Mouse (Mus musculus) ES-Bruce4 (cell line): ENCODE results near the gene Cadm4. TPM values are rescaled to one million over a fixed set of nuclear protein-coding genes. Genes with fewer than 3 reads are reported as not detected.

ENCODE experiments used
- H3K27ac ChIP-seq: 2 replicates; pipeline ENCODE4 v1.5.1; 2012; ENCODE audit warnings: low read length, inconsistent platforms; ENCODE audit not compliant: insufficient read depth
- H3K27me3 ChIP-seq: 2 replicates; pipeline ENCODE4 v1.6.1; 2012; ENCODE audit warnings: mild to moderate bottlenecking, low read length, inconsistent platforms; ENCODE audit not compliant: control insufficient read depth, poor library complexity, insufficient read depth, severe bottlenecking
- H3K36me3 ChIP-seq: 2 replicates; pipeline ENCODE4 v1.6.1; 2012; ENCODE audit warnings: inconsistent platforms, mild to moderate bottlenecking, low read length, moderate library complexity; ENCODE audit not compliant: control insufficient read depth, poor library complexity, insufficient read depth, severe bottlenecking
- H3K4me1 ChIP-seq: one replicate; pipeline ENCODE4 v1.8.1; 2011; ENCODE audit warnings: low read length; ENCODE audit not compliant: control insufficient read depth, insufficient read depth
- H3K4me3 ChIP-seq: 2 replicates; pipeline ENCODE4 v1.5.1; 2011; ENCODE audit warnings: low read depth, mild to moderate bottlenecking, low read length
- H3K9ac ChIP-seq: 2 replicates; pipeline ENCODE4 v1.6.1; 2012; ENCODE audit warnings: low read depth, mild to moderate bottlenecking, inconsistent platforms; ENCODE audit not compliant: poor library complexity, severe bottlenecking
- H3K9me3 ChIP-seq: replicated peaks from 2 replicates; pipeline ENCODE4 v1.6.1; 2012; ENCODE audit warnings: mild to moderate bottlenecking, low read length, inconsistent platforms; ENCODE audit not compliant: control insufficient read depth, poor library complexity, insufficient read depth, severe bottlenecking
- CTCF ChIP-seq: IDR thresholded peaks from one replicate; pipeline ENCODE4 v1.8.1; 2011; ENCODE audit warnings: low read depth, low read length
- EP300 ChIP-seq: IDR thresholded peaks from 2 replicates; pipeline ENCODE4 v1.6.1; 2011; ENCODE audit warnings: low read depth, low read length; ENCODE audit not compliant: insufficient read depth
- POLR2A ChIP-seq: IDR thresholded peaks from one replicate; pipeline ENCODE4 v1.8.1; 2011; ENCODE audit warnings: low read length; ENCODE audit not compliant: insufficient read depth
- polyA plus RNA-seq: library from polyadenylated mRNA; stranded (reverse); fragments of >200 nt; gene quantifications from 2 replicates; pipeline ENCODE4 v1.2.4, GENCODE M21; 2011; ENCODE audit warnings: low read depth; ENCODE audit not compliant: missing spikeins, insufficient read depth, insufficient read length

The Cadm4 gene
- polyA plus RNA-seq, 1 experiment = 10.4 TPM

- H3K9ac ChIP-seq = no peak overlapping the region
- TF ChIP-seq POLR2A (no peak), CTCF (no peak), EP300 (no peak)
- no peaks in the 10 kb centered on the region for H3K4me1 ChIP-seq
- H3K36me3 ChIP-seq = no peaks in the 10 kb centered on the region
- H3K4me3 ChIP-seq = no peak overlapping the region
- no peaks in the 10 kb centered on the region for H3K9me3 ChIP-seq
- no peak overlapping the region for H3K27ac ChIP-seq
- H3K27me3 ChIP-seq = no peaks in the 10 kb centered on the region
Observed at GRCm38 (mm10) chr7:24537081-24537480, 55.3 kb downstream of the Cadm4 start.

- Histone ChIP-seq H3K36me3 (no peaks in the 10 kb centered on the region), H3K4me1 (no peaks in the 10 kb centered on the region), H3K27ac (no peak overlapping the region), H3K4me3 (no peak overlapping the region), H3K27me3 (no peaks in the 10 kb centered on the region), H3K9me3 (no peaks in the 10 kb centered on the region), H3K9ac (no peak overlapping the region)
- TF ChIP-seq POLR2A = no peak
- TF ChIP-seq EP300 = no peak
- TF ChIP-seq CTCF = no peak
Observed at GRCm38 (mm10) chr7:24537591-24537990, 55.8 kb downstream of the Cadm4 start.

- H3K27me3 ChIP-seq = no peaks in the 10 kb centered on the region
- no peaks in the 10 kb centered on the region for H3K4me1 ChIP-seq
- no peak overlapping the region for H3K9ac ChIP-seq
- no peak overlapping the region for H3K27ac ChIP-seq
- no peaks in the 10 kb centered on the region for H3K36me3 ChIP-seq
- TF ChIP-seq POLR2A = no peak
- no peak for TF ChIP-seq CTCF
- TF ChIP-seq EP300 = no peak
- H3K4me3 ChIP-seq = no peak overlapping the region
- no peaks in the 10 kb centered on the region for H3K9me3 ChIP-seq
Observed at GRCm38 (mm10) chr7:24538154-24538553, 56.3 kb downstream of the Cadm4 start.

- Histone ChIP-seq H3K9me3 (no peaks in the 10 kb centered on the region), H3K4me3 (no peak overlapping the region), H3K27ac (no peak overlapping the region), H3K36me3 (no peaks in the 10 kb centered on the region), H3K4me1 (no peaks in the 10 kb centered on the region), H3K27me3 (no peaks in the 10 kb centered on the region), H3K9ac (no peak overlapping the region)
- no peak for TF ChIP-seq CTCF
Observed at GRCm38 (mm10) chr7:24538701-24539100, 56.9 kb downstream of the Cadm4 start.

GRCm38 (mm10) chr7:24539686-24540085 is 57.9 kb downstream of the Cadm4 start:
- no peak overlapping the region for H3K4me3 ChIP-seq
- no peaks in the 10 kb centered on the region for H3K27me3 ChIP-seq
- no peaks in the 10 kb centered on the region for H3K36me3 ChIP-seq
- no peak overlapping the region for H3K27ac ChIP-seq
- no peaks in the 10 kb centered on the region for H3K4me1 ChIP-seq
- TF ChIP-seq CTCF (no peak), EP300 (no peak), POLR2A (no peak)
- H3K9ac ChIP-seq = no peak overlapping the region
- H3K9me3 ChIP-seq = no peaks in the 10 kb centered on the region

GRCm38 (mm10) chr7:24544506-24544905 is 62.7 kb downstream of the Cadm4 start:
- H3K4me1 ChIP-seq = no peaks in the 10 kb centered on the region
- H3K36me3 ChIP-seq = 0 out of 2 replicates have a peak, but pooled peaks cover 5% of the 10 kb centered on the region

More at GRCm38 (mm10) chr7:24544506-24544905, 62.7 kb downstream of the Cadm4 start:
- Histone ChIP-seq H3K9me3 (no peaks in the 10 kb centered on the region), H3K27ac (no peak overlapping the region), H3K27me3 (no peaks in the 10 kb centered on the region), H3K4me3 (no peak overlapping the region), H3K9ac (no peak overlapping the region)
- TF ChIP-seq EP300 = no peak
- TF ChIP-seq POLR2A = no peak
- no peak for TF ChIP-seq CTCF
